Mouse (Mus musculus) c-Kit-positive CD71-positive TER-119-positive erythroid progenitor cells, embryonic 14.5 days (primary cell): ENCODE data around the gene Nudc.
"Not testable (repeated sequence)": the region's sequence is repeated elsewhere in the genome, so short reads cannot be mapped to it uniquely, and the experiment has no call there.

ENCODE experiments used
- DNase-seq: peaks from one replicate; pipeline ENCODE4 v3.0.0-alpha.2; 2013; ENCODE audit warnings: low spot score

Nudc gene

DNA sequence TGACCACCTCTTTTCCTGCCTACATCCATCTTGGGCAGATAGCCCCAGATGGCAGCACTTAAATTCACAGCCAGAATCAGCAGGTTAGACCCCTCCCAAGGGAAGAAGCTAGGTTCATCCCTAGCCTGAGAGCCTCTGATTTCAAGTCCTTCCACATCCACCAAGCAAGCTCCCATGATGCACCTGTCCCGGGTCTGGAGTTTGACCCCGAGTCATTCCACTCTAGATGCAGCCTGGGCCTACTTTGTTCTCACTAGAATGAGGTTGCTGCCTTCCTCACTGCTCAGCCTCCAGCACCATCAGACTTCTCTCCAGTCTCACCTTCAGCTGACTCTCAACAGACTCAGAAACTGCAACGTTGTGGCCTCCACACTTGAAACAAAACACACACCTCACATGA is 9.7 kb downstream of the Nudc start:
- DNase-seq: no peak

DNA sequence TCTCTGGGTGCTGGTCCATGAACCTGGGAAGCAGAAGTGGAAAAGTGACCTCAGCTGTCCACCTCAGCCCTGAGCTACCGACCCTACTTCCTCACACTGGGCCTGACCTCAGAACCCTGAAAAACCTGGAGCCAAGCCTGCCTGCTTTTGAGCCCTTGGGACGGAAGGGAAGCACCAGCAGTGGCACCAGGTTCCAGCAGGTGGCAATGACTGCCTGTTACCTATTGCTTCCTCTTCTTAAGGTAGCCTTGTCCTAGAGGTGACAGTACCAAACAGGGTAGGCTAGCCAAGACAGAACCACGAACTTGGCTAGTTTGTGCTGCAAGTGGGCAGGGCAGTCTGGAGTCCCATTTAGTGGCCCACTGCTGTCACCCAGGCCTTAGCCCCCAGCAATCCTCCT is 13.0 kb downstream of the Nudc start:
- no peak for DNase-seq

DNA sequence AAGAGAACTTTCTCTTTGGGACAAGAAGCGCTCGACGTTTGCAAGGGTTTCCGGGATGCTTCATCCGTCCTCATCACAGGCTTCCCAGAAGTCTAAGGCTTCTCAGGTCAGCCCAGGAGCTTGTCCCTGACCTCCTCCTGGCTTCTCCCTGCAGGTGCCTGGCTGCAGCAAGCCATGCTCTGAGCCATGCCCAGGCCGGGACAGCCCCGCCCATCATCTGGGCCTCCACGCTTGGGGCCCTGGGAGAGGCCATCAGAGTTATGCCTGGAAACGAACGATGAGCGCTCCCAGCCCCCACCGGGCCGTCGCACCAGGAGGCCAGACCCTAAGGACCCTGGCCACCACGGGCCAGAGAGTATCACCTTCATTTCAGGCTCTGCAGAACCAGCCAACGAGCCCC is 18.0 kb downstream of the Nudc start:
- no peak for DNase-seq

DNA sequence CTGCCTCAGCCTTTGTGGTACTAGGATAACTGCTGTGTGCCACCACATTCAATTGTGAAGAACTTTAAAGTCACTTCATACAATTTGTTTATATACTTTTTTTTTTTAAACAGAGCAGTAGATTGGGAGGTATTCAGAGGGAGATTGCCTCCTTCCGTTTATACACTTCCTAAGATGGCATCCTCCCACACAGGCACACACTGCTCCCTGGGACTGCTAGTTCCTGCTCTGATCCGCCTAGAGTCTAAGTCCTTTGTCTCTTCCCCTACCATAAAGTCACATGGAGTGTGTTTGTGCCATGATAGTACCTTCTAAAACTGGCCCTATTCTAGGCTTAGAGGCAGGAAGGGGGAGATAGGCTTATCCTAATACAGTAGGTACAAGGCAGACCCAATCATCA is 24.3 kb downstream of the Nudc start:
- no peak for DNase-seq

DNA sequence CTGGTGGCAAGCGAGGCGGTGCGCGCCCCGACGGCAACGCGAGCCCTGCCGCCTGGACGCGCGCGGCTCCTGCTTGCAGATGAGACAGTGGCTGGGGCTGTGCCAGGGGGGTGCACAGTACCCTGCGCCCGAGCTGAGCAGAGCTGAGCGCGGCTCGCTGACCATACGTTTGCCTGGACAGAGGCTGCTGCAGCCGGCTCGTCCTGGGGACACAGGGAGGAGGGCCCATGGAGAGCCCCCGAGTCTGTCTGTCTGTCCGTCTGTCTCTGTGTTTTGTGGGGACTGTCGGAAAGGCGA is 26.5 kb downstream of the Nudc start:
- DNase-seq: no peak

DNA sequence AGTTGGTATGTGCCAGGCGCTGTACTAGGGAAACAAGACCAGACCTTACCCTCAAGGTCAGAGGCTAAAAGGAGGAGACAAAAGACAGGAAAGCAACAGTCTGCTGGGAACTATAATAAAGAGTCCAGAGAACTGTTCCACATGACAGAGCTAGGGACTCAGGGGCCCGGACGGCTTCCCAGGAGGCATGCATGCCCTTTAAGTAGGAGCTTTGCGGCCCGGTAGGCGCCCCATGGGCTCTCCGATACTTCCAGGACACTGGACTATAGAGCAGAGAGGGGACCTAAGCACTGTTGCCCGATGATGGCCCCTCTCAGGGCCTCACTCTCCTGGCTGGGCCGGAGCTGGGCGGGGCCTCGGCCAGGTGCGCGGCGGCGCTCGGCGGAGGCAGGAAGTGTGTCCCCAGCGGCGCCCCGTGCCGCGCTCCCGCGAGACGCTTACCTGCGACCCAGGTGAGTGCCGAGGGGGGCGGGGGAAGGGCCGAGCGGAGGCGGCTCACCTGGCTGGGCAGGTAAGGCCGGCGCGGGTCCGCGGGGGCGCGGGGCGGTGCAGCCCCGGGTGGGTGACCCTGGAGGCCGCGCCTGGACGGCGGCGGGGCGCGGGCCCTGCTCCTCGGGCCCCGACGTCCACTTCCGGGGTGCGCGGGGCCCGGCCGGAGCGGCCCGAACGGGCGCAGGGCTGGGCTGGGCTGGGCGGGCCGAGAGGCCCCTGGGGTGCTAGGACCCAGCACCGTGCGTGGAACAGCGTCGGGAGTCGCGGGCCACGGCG is 27.0 kb downstream of the Nudc start, which contains the start of gene Kdf1:
TSS of gene Kdf1 (plus strand) at position 363 of the 768 bp plus-strand sequence.
- no peak for DNase-seq

DNA sequence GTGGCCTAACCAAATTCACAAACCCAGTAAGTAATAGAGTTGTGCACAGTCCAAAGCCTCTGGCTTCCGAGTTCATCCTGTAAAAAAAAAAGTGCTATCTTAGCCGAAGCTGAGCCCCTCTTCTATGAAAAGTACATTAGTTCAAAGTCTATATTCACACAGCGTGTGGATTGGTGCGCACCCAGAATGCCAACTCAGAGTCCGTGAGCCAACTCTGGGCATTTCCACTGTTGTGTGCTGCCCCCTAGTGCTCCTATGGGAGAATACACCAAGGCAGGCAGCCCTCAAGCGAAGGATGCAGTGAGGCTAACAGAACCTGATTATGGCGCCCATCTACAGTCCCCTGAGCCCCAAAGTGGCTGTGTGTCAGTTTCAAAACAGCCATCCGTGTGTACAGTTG is 32.8 kb downstream of the Nudc start:
- peak; percentile 60 for DNase-seq

DNA sequence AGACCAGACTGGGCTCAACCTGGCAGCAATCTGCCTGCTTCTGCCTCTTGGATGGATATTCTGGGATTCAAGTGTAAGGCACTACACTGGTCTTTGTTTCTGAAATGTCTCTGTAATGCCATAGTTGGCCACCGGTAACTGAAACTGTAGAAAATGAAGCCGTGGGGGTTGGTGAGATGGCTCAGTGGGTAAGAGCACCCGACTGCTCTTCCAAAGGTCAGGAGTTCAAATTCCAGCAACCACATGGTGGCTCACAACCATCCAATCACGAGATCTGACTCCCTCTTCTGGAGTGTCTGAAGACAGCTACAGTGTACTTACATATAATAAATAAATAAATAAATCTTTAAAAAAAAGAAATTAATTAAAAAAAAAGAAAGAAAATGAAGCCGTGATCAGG is 33.3 kb downstream of the Nudc start:
- DNase-seq: not testable (repeated sequence)

DNA sequence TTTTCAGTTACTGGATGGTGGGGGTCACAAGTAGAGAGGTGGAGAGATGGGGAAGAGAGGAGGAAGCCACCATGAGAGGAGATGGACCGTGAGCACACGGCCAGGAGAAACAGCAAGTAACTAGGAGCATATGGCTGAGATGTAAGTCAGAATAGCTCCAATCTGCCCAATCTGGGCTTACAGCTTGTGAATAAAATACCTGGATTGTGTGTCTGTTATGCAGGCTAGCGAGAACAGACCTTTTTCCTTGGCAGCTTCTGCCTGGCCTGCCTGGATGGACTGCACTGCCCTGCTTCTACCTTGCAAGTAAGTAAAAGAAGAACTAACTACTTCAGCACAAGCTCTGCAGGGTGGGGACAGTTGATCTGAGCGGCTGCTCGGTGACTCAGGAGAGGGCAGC is 34.7 kb downstream of the Nudc start:
- no peak for DNase-seq

DNA sequence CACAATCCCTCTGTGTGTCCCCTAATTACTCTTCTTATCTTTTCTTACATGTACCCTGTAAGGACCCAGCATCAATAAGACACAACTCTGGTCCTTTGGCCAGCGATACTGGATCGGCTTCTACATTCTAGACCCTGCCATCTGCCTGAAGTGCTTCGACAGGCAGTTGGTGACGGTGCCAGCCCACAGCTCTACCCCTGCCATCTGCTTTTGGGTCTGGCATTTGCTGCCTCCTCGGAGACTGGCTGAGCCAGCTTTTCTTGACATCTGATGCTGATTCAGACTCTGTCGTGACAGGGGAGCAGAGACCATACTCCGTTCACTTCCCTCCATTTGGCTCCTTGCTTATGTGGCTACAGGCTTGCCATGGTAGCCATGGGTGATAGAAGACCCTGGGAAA is 36.8 kb downstream of the Nudc start:
- DNase-seq: no peak

DNA sequence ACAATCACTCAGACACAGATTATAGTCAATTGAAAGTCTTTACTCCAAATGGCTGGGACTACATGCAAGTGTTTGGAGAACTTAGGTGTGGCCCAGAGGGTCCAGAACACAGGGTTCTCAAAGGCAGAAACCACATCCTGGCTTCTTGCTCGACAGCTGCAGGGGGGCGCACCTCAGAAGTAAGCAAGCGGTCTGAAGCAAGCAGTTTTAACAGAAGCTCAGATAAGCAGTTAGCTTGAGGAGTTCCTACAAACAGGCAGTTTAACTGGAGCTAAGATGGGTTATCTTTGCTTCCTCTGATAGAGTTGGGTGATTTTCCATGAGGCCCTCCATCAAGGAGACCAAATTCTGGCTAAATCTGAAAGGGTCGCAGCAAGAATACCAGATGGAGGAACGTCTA is 39.2 kb downstream of the Nudc start:
- no peak for DNase-seq

DNA sequence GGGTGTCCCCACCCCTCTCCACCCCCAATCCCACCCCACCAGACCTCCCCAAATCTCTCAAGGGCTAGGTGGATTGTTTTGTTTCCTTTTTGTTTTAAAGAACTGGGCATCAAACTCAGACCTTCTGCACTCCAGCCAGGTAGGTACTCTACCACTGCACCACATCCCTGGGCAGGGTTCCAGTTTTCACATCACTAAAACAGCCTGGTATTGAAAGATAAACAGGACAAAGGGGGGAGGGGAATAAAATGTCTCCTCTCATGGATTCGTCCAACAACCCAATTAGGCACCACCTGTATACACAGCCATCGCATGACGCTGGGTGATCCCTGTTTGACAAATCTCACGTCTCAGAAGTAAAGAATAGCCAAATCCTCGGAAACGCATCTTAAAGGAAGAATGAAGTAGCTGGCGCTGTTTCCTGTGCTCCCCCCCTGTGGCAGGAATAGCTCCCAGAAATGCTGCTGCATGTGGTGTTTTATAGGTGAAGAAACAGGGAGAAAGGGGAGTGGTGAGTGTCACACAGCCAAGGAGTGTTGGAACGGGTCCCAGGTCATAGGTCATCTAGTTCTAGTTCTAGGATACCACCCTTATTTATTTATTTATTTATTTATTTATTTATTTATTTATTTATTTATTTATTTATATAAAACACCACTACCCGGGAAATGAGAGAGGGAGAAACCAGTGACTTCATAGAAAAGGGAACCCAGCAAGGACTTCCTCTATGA is 40.9 kb downstream of the Nudc start:
- DNase-seq: no peak

DNA sequence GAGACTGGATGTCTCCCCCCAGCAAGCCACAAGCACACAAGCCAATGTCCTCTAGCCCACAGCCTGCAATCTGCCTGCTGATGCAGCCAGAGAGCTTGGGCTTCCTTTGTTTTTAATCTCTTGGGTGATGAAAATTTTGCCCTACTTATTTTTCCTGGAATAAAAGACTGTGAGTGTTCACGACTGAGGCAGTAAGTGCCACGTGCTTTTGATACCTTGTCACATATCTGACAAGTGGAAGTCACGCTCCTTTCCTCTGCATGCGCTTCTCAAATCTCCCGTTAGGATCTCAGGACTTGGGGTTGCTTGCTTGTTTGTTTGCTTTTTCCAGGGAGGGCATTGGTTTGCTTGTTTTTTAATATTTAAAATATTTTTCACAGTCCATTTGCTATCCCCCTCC is 41.5 kb downstream of the Nudc start:
- DNase-seq: no peak

DNA sequence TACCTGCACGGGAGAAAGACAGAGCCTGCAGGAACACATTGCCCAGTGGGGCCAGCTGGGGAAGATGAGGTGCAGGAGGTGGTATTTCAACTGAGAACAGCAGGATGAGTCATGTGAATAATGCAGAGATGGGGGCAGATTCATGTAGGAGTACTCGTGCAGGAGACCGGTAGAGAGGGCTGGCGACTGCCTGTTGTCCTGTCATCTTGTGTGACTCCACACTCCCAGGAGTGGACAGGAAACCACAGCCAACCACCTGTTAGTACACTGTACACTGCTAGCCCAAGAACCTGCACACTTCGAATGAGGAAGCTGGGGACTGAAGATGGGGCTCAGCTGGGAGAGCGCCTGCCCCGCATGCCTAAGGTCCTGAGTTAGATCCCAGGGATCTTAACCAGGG is 44.3 kb downstream of the Nudc start:
- no peak for DNase-seq

DNA sequence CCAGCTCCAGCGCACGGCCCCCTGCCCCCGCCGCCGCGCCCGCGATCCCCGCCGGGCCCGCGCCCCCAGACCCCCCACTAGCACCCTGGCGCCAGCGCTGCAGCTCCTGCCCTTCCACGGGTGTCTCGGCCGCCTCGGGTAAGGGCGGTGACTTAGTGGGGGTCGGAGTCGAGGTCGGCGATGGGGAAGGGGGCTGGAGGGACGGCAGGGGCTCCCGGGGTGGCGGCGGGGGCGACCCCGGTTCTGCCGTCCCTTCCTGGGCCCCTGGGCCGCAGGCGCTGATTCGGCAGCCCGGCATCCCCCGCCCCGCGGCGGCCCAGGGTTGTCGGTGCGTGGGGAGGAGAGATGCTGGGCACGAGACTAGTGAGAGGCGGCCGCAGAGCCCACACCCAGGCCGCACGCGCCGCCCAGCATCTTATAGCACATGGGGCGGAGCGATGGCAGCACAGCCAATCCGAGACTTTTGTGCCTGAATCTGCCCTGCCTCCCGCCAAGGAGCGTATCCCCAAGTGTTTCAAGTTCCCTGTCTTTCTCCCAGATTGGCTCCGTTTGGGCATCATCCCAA is 47.6 kb downstream of the Nudc start, which contains the start of gene Trnp1:
TSS of gene Trnp1 (minus strand) at position 391 of the 565 bp plus-strand sequence.
- peak; percentile 38 for DNase-seq

DNA sequence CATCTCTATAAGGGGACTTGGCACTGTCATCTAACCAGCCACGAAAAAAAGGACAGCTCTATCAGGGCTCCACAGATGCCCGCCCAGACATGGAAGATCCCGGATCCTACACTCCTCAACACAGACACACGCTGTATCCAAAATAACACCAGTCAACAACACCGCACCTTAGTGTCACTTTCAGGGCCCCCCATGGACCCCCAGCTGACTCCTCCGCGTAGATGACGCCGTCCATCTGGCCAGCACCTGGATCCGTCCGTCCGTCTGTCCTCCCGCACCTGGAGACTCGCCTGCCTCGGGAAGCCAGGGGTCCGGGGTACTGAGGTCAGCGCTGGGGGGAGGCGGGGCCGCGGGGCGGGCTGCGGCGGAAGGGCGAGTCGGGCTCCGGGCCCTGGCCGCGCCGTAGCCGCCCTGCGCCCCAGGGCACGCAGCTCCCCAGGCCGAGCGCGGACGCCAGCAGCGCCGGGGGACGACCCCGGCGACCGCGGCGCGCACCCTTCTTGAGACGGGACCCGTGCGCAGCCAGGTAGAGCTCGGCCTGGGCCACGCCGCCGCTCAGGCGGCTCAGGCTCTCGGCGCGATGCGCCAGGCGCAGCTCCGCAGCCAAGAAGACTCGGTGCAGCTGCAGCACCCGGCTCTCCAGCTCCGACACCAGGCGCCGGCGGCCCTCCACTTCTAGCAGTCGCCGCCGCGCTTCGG is 48.2 kb downstream of the Nudc start:
- DNase-seq: no peak

DNA sequence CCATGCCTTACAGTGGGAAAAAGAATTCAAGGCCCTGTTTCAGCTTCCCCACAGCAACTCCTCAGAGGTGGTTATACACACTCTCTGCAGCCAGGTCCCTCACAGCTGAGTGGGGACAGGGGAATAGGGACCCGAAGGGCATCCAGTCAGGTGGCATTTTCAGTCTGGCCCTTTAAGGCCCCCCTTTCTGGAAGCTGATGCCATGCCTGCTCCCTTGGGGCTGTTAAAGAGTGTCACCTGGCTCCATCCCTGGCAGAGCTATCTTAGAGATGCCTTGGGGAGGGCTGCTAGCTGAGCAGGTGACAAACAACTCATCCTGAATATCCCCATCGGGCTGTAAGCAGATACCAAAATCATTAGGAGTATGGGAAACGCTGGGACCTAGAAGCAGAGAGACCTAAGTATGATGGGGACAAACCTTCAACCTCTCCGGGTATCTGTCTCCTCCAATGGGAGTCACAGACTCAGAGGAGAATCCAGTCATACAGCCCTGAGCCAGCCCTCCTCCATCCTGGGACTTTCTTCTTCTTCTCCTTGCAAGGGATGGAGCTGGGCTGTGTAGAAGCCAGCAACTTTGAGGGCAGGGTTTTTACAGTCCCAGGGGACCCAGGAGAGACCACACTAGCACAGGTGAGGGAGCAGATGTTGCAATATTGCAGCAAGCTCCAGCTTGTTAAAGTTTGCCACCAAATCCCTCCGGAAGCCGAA is 48.9 kb downstream of the Nudc start:
- no peak for DNase-seq

DNA sequence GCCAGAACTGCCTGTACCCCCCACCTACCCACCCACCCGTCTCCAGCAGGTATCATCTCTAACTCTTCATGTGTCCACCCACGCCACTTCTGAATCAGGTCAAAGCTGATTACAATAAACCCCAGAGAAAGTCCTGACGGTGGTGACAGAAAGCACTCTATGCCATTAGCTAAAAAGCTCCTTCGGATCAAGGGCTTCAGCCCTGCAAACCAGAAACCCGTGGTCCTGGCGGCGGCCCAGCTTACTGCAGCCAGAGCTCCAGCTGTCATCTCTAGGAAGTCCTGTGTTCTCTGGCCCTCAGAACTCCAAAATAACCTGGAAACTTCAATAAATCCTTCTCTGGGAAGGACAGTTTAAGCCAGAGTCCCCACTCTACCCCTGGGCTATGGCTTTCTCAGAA is 50.1 kb downstream of the Nudc start:
- no peak for DNase-seq

DNA sequence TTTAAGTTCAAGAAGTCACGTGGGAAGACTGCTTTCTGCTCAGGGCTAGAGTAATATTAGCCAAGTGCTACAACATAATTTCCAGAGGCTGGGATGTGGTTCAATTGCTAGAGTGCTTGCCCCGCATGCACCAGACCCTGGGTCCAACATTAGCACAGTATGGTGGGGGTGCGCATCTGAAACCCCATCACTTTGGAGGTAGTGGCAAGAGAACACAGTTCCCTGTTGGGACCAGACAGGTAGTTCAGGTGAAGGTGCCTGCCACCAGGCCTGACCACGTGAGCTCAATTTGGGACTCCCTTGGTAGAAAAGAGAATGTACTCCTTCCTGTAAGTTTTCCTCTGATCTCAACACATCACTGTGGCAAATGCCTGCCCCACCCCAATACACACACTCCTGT is 50.9 kb downstream of the Nudc start:
- no peak for DNase-seq

DNA sequence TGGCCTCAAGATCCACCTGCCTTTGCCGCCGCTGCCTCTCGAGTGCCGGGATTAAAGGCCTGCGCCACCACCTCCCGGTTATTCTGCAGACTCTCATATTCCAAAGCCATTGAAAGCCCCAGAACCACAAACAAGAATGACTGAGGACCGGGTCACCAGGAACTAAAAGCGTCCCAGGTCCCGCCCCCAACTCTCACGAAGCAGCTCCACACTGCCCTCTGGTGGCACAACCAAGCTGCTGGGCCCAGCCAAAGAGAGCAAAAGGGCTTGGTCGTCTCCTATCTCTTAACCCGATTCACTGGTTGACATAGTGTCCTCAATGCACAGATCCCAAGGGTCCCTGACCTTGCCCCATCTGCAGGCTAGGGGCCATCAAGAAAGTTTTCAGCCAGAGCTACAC is 51.4 kb downstream of the Nudc start:
- peak; percentile 83 for DNase-seq

DNA sequence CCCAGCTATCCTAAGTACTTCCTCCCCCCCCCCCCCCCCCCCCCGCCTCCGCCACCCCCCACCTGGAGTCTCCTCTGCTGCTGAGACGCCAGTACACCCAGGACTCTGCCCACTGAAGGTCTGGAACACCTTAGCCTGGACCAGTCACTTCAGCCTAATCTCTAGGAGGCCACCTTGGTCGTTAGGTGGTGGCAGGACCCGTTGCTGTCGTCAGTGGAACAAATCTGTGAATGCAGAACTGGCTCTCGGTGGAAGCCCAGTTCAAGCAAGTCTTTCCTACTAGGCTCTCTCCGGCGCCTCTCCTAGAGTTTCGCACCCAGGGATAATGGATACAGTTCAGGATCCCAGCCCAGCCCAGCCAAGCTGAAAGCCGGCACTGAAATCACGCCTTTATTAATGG is 51.9 kb downstream of the Nudc start:
- no peak for DNase-seq

DNA sequence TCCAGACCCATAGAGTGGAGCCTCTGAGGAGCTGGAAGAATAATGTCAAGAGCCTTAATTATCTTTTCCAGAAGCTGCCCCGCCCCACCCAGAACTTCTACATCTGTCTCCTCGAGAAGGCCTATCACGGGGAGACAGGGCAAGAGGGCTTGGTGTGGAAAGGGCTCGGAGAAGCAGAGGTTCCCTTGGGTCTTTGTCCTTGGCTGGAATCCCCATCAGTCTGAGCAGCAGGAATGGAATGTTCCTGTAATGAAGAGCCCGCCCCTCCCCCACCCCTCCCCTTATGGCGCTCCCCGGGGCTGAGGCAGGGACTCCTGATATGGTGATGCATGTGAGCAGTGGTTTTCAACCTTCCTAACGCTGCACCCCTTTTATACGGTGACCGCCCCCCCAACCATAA is 54.0 kb downstream of the Nudc start:
- no peak for DNase-seq
